Mouse (Mus musculus) hindbrain, embryonic 11.5 days (tissue): ENCODE measurements around the gene Spaca9. TPM values are rescaled to one million over a fixed set of nuclear protein-coding genes. Genes with fewer than 3 reads are reported as not detected.
A peak's percentile ranks its signal among the peaks of the same experiment; 100 is the strongest.

Source experiments
- ATAC-seq: fragments of 200-750 bp; cut with Nextera tagmentation; 2 replicates; pipeline ENCODE4 v1.8.0; 2017; ENCODE audit warnings: mild to moderate bottlenecking, moderate TSS enrichment, moderate library complexity; ENCODE audit not compliant: low FRiP score
- DNase-seq: peaks from one replicate; pipeline ENCODE4 v3.0.0-alpha.2; 2015; ENCODE audit warnings: low spot score
- H3K27ac ChIP-seq: fragments of 300-500 bp; sonication (generic); 2 replicates; pipeline ENCODE4 v1.5.1; 2014; ENCODE audit warnings: mild to moderate bottlenecking, low read depth, low read length
- H3K27me3 ChIP-seq: fragments of 300-500 bp; sonication (generic); 2 replicates; pipeline ENCODE4 v1.6.1; 2014; ENCODE audit warnings: mild to moderate bottlenecking, low read length, moderate library complexity, mixed read lengths; ENCODE audit not compliant: control insufficient read depth, insufficient read depth
- H3K36me3 ChIP-seq: fragments of 300-500 bp; sonication (generic); 2 replicates; pipeline ENCODE4 v1.6.1; 2014; ENCODE audit warnings: mild to moderate bottlenecking, low read length, moderate library complexity, mixed read lengths; ENCODE audit not compliant: control insufficient read depth, insufficient read depth
- H3K4me1 ChIP-seq: fragments of 300-500 bp; sonication (generic); replicated peaks from 2 replicates; pipeline ENCODE4 v1.6.1; 2014; ENCODE audit warnings: low read length, mixed read lengths; ENCODE audit not compliant: control insufficient read depth, insufficient read depth
- H3K4me2 ChIP-seq: fragments of 300-500 bp; sonication (generic); replicated peaks from 2 replicates; pipeline ENCODE4 v1.6.1; 2014; ENCODE audit warnings: mild to moderate bottlenecking, low read depth, low read length
- H3K4me3 ChIP-seq: fragments of 300-500 bp; sonication (generic); 2 replicates; pipeline ENCODE4 v1.5.1; 2014; ENCODE audit warnings: low read depth, low read length
- H3K9ac ChIP-seq: fragments of 300-500 bp; sonication (generic); 2 replicates; pipeline ENCODE4 v1.6.1; 2014; ENCODE audit warnings: low read depth, low read length
- H3K9me3 ChIP-seq: fragments of 300-500 bp; sonication (generic); 2 replicates; pipeline ENCODE4 v1.6.1; 2016; ENCODE audit warnings: low read length; ENCODE audit not compliant: control insufficient read depth
- WGBS: fragments of 180-500 bp; shearing (Covaris S2); extraction: QIAGEN DNeasy Blood & Tissue Kit; methylation state at CpG from one replicate; pipeline ENCODE4 v1.1.7; 2014; 5-methylcytosine and 5-hydroxymethylcytosine counted together
- polyA plus RNA-seq: library from polyadenylated mRNA; unstranded; fragments of >200 nt; fragmentation: Nextera tagmentation; extraction: Ambion mirVana; gene quantifications from 2 replicates; pipeline ENCODE4 v1.2.1, GENCODE M21; 2014

The Spaca9 gene
- 3.3 and 5.3 TPM in 2 replicates for polyA plus RNA-seq

DNA sequence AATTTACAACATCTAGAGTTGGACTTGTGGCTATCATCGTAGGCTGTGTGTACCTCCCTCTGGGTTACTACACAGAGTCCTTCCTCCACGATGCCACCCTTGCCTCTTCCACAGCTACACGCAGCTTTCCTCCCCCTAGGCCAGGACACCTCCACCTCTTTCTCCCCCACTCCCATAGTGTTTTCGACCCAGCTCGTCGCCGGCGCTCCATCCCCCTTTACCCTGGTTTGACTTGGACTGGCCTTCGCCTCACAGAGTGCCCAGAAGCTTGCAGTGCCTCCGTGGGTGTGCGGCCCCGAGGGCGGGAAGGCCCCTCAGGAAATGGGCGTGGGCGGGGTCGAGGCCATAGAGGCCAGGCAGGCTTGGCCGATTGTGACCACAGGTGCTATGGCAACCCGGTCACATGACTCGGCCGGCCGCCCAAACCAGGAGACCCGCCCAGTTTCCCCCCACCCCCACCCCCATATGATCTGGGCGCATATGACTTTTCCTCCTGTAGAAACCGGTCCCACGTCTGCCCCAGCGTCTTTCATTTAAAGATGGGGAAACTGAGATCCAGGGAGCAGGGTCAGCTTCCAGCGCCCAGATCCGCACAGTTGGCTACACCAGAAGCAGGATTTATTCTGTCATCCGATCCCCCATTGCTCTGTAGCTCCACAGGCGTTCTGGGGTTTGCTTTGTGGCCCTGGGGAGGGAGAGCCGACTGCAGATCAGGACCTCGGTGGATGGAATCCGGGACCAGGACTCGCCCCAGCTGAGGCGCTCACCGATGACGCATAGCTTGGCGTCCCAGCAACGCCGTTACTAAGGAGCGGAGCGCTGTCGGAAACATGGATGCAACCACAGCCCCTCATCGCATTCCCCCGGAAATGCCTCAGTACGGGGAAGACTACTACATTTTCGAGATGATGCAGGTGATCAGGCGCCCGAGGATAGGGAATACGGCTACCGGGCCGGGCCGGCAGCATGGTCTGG lies at the start of gene Spaca9, which contains the start of gene Ak8:
Gene Spaca9, minus strand, starts transcription at position 367 of the 975 bp plus-strand sequence.
Gene Ak8, plus strand, starts transcription at position 804 of the 975 bp plus-strand sequence.
- peak within 1 kb of the TSS; percentile 81 for H3K4me2 ChIP-seq
- WGBS, result 1% methylated on average over 53 of the region's 53 CpGs
- DNase-seq (peak; percentile 90), ATAC-seq (peak; percentile 82)
- H3K27me3 ChIP-seq, result no peaks in the 10 kb centered on the region
- H3K4me3 ChIP-seq, result peak within 1 kb of the TSS; percentile 69
- H3K9me3 ChIP-seq, result no peaks in the 10 kb centered on the region
- H3K4me1 ChIP-seq, result no peaks in the 10 kb centered on the region
- 0 out of 2 replicates have a peak within 1 kb of the TSS, but pooled peaks have one; percentile 17 for H3K27ac ChIP-seq
- peak within 1 kb of the TSS; percentile 61; the same call in 1 of the 2 replicates for H3K9ac ChIP-seq
- no peaks in the 10 kb centered on the region for H3K36me3 ChIP-seq

GRCm38 (mm10) chr2:28747705-28748104 lies 48.2 kb upstream of the Spaca9 start:
- ATAC-seq, result no peak
- Histone ChIP-seq H3K9me3 (no peaks in the 10 kb centered on the region), H3K27me3 (peaks cover 8% of the 10 kb centered on the region; the same call in 1 of the 2 replicates), H3K36me3 (no peaks in the 10 kb centered on the region), H3K4me3 (no peak overlapping the region), H3K27ac (no peak overlapping the region), H3K9ac (no peak overlapping the region), H3K4me1 (peaks cover 2% of the 10 kb centered on the region; the same call in 1 of the 2 replicates), H3K4me2 (no peak overlapping the region)
- WGBS, result 83% methylated on average over 2 of the region's 2 CpGs
- no peak for DNase-seq

- H3K9ac ChIP-seq, result no peak overlapping the region
- no peaks in the 10 kb centered on the region for H3K9me3 ChIP-seq
- H3K4me1 ChIP-seq, result peaks cover 2% of the 10 kb centered on the region; the same call in 1 of the 2 replicates
- H3K4me3 ChIP-seq, result no peak overlapping the region
- no peaks in the 10 kb centered on the region for H3K36me3 ChIP-seq
- no peak for DNase-seq
- 80% methylated on average over 15 of the region's 15 CpGs for WGBS
- peaks cover 7% of the 10 kb centered on the region; the same call in 1 of the 2 replicates for H3K27me3 ChIP-seq
- H3K4me2 ChIP-seq, result no peak overlapping the region
- ATAC-seq, result no peak
- no peak overlapping the region for H3K27ac ChIP-seq
These were observed 47.3 kb upstream of the Spaca9 start for GRCm38 (mm10) chr2:28746682-28747332.

- no peaks in the 10 kb centered on the region for H3K9me3 ChIP-seq
- ATAC-seq, result no peak
- H3K4me3 ChIP-seq, result no peak overlapping the region
- H3K36me3 ChIP-seq, result no peaks in the 10 kb centered on the region
- no peak overlapping the region for H3K4me2 ChIP-seq
- no peak overlapping the region for H3K9ac ChIP-seq
- DNase-seq, result no peak
- no peaks in the 10 kb centered on the region for H3K27me3 ChIP-seq
- no peaks in the 10 kb centered on the region for H3K4me1 ChIP-seq
- no peak overlapping the region for H3K27ac ChIP-seq
- WGBS, result 83% methylated on average over 8 of the region's 8 CpGs
These were observed 43.2 kb upstream of the Spaca9 start for GRCm38 (mm10) chr2:28742701-28743100.

DNA sequence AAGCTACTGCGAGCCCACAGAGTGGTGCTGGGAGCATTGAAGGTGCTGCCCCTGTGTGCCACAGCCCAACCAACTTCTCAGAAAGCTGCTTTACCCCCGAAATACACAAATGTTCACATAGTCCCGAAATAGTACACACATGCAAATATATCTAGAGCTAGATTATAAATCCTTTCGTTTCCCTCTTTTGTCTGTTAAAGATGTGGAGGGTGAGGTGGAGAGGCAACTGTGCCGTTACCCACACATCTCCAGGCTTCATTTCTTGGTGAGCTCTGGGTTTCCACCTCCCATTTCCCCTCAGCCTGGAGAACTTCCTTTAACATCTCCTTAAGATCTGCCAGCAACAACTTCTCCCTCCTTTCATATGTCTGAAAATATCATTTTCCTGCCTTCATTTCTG lies 40.6 kb upstream of the Spaca9 start:
- H3K27ac ChIP-seq, result no peak overlapping the region
- H3K4me1 ChIP-seq, result no peaks in the 10 kb centered on the region
- no peak overlapping the region for H3K4me3 ChIP-seq
- H3K4me2 ChIP-seq, result no peak overlapping the region
- no peaks in the 10 kb centered on the region for H3K27me3 ChIP-seq
- DNase-seq (no peak), ATAC-seq (no peak)
- no peaks in the 10 kb centered on the region for H3K36me3 ChIP-seq
- 90% methylated on average over 5 of the region's 5 CpGs for WGBS
- no peaks in the 10 kb centered on the region for H3K9me3 ChIP-seq
- H3K9ac ChIP-seq, result no peak overlapping the region

DNA sequence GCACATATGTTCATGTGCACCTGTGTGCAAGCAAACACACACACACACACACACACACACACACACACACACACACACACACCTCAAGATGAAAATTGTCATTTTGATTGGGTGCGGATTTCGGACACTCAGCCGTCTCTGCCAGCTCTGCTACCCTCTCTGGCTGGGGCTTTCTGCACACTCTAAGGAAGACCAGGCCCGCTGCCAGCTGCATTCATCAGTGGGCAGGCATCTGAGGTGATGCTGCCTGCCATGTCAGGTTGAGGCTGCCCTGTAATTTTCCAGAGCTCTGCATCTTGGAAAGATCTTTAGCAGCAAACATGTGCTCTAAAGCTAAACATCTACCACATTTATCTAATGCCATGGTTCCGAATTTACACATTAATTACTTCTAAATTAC lies 37.6 kb upstream of the Spaca9 start:
- no peak overlapping the region for H3K27ac ChIP-seq
- H3K9me3 ChIP-seq, result no peaks in the 10 kb centered on the region
- no peaks in the 10 kb centered on the region for H3K27me3 ChIP-seq
- no peaks in the 10 kb centered on the region for H3K4me1 ChIP-seq
- no peak overlapping the region for H3K4me3 ChIP-seq
- ATAC-seq, result no peak
- WGBS, result 88% methylated on average over 5 of the region's 5 CpGs
- H3K9ac ChIP-seq, result no peak overlapping the region
- H3K36me3 ChIP-seq, result no peaks in the 10 kb centered on the region
- H3K4me2 ChIP-seq, result no peak overlapping the region
- DNase-seq, result no peak

DNA sequence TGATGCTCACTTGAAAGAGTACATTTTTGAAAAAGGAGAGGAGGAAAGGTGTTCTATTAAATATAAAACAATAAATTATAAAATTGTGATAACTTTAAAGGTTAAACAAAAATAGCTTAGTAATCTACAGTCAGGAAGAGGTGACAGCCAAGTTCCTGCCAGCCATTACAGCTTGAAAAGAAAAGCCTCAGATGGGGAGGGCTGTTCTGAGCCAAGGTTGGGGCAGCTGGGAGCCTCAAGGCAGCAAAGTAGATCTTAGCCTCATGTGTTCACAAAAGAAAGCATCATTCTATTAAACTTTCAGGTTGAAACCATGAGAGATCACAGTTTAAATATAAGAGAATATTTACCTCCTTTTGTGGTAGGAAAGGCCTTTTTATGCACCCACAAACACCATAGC lies 31.1 kb upstream of the Spaca9 start:
- Histone ChIP-seq H3K4me2 (no peak overlapping the region), H3K4me1 (peaks cover 3% of the 10 kb centered on the region; the same call in 1 of the 2 replicates), H3K27me3 (no peaks in the 10 kb centered on the region), H3K9ac (no peak overlapping the region), H3K9me3 (no peaks in the 10 kb centered on the region), H3K27ac (no peak overlapping the region), H3K36me3 (no peaks in the 10 kb centered on the region), H3K4me3 (no peak overlapping the region)
- DNase-seq (no peak), ATAC-seq (no peak)

DNA sequence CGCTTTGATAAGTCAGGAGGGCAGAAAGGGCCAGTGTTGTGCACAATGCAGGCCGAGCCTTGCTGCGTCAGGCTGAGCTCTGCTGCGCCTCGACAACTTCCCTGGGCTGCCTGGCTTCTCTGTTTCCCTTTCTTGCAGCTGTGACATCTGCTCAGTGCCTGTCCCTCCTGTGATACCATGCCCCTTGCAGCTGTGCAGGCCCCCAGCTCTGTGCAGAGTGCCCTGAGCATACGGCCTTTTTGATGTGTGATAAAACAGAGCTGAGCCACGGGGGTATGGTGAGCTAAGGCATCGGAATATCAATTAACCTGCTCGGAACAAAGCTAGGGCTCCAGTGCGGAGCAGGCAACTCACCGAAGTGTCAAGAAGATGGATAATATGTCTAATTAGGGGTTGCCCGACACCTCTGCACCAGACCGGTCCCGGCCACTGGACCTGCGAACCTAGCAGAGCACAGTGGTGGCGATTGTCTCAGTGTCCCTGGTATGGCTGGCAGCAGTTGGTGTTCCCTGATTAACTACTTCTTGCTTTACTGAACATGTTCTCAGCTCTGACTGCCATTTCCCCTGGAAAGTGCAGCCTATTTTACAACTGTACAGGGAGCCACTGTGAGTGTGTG lies 28.4 kb upstream of the Spaca9 start:
- Histone ChIP-seq H3K27me3 (no peaks in the 10 kb centered on the region), H3K4me3 (no peak overlapping the region), H3K36me3 (no peaks in the 10 kb centered on the region), H3K4me1 (peaks cover 3% of the 10 kb centered on the region; the same call in 1 of the 2 replicates), H3K27ac (peak overlapping the region; percentile 62; the same call in 1 of the 2 replicates), H3K4me2 (no peak overlapping the region), H3K9ac (peak overlapping the region; percentile 12; the same call in 1 of the 2 replicates), H3K9me3 (no peaks in the 10 kb centered on the region)
- peak; percentile 49 for DNase-seq
- peak; percentile 43; the same call in 1 of the 2 replicates for ATAC-seq
- 12% methylated on average over 16 of the region's 16 CpGs for WGBS
